Mouse (Mus musculus): ENCODE measurements around the gene Ccdc134. TPM values are rescaled to one million over a fixed set of nuclear protein-coding genes. Genes with fewer than 3 reads are reported as not detected.

Gene Ccdc134
- total and polyA plus RNA-seq, 3 experiments = 17.5 to 19.7 TPM; not detected in 1

GRCm38 (mm10) chr15:82146770-82147610 lies 19.3 kb downstream of the Ccdc134 start, which contains the start of gene Srebf2:
Gene Srebf2 (plus strand): TSS chr15:82147181.
- H3K79me2 ChIP-seq (ENCODE audit: control insufficient read depth, insufficient read depth, low read length, poor library complexity) = peaks cover 33% of the 10 kb centered on the region
- H3K36me3 ChIP-seq (ENCODE audit: control insufficient read depth in 1 of 2, insufficient read depth in 2 of 2, low read length in 2 of 2) = peaks cover 0 to 28% of the 10 kb centered on the region in 2 experiments; a peak in 2 of 4 replicates
- no peaks in the 10 kb centered on the region for H3K27me3 ChIP-seq (ENCODE audit: control insufficient read depth in 1 of 2, insufficient read depth in 2 of 2, low read length in 2 of 2)
- peak within 1 kb of the TSS; percentile 99 for H3K9ac ChIP-seq (ENCODE audit: control insufficient read depth, low read depth, low read length, poor library complexity, severe bottlenecking)
- no peaks in the 10 kb centered on the region for H3K9me3 ChIP-seq (replicated peaks; ENCODE audit: insufficient read depth, low read length)
- H3K4me1 ChIP-seq (ENCODE audit: control insufficient read depth in 1 of 2, insufficient read depth in 2 of 2, low read length in 2 of 2) = peaks cover 0 to 27% of the 10 kb centered on the region in 2 experiments; a peak in 3 of 4 replicates
- DNase-seq (ENCODE audit: low read depth, low spot score) = peak; percentile 99
- peak within 1 kb of the TSS; percentile 70 to 100 for H3K4me3 ChIP-seq (ENCODE audit: control insufficient read depth in 1 of 2, insufficient read depth in 1 of 2, low read depth in 2 of 2, low read length in 2 of 2)
- peak within 1 kb of the TSS; percentile 81 for H3K27ac ChIP-seq (ENCODE audit: control insufficient read depth, low read depth, low read length)
- peak; percentile 73; the same call in 1 of the 2 replicates for TF ChIP-seq ZMIZ1 (IDR thresholded peaks at IDR 0.05; ENCODE audit: low read depth, low read length)
- 0 out of 2 replicates have a peak, but pooled peaks have one; percentile 37 for TF ChIP-seq POLR2AphosphoS5 (IDR thresholded peaks at IDR 0.05; ENCODE audit: borderline replicate concordance, low read depth, low read length)
- TF ChIP-seq ETS1 (IDR thresholded peaks at IDR 0.05; ENCODE audit: low read depth, low read length) = peak; percentile 83
- TF ChIP-seq TBP (IDR thresholded peaks at IDR 0.05; ENCODE audit: low read depth, low read length) = peak; percentile 67
- no peak for TF ChIP-seq MYC (IDR thresholded peaks at IDR 0.05; ENCODE audit: low read depth, low read length)
- no peak for TF ChIP-seq MYB (IDR thresholded peaks at IDR 0.05; ENCODE audit: low read depth, low read length)
- TF ChIP-seq MAFK (IDR thresholded peaks at IDR 0.05; ENCODE audit: borderline replicate concordance, low read depth, low read length) = no peak
- 0 out of 2 replicates have a peak, but pooled peaks have one; percentile 15 for TF ChIP-seq BHLHE40 (IDR thresholded peaks at IDR 0.05; ENCODE audit: borderline replicate concordance, low read depth, low read length)
- TF ChIP-seq ZKSCAN1 (IDR thresholded peaks at IDR 0.05; ENCODE audit: low read depth, low read length) = no peak
- TF ChIP-seq MAZ (IDR thresholded peaks at IDR 0.05; ENCODE audit: low read depth, low read length) = peak; percentile 33; the same call in 1 of the 2 replicates
- TF ChIP-seq EP300 (IDR thresholded peaks at IDR 0.05; ENCODE audit: low read depth in 1 of 2, low read length in 2 of 2) = no peak
- no peak for TF ChIP-seq CTCF (IDR thresholded peaks at IDR 0.05 in 2 of 3, conservative IDR thresholded peaks at IDR 0.05 in 1 of 3; ENCODE audit: control insufficient read depth in 1 of 3, insufficient read depth in 1 of 3, low read depth in 2 of 3, low read length in 3 of 3, poor library complexity in 1 of 3, severe bottlenecking in 1 of 3)
- TF ChIP-seq NRF1 (IDR thresholded peaks at IDR 0.05; ENCODE audit: insufficient read depth, low read depth, low read length, poor library complexity, severe bottlenecking) = 0 out of 2 replicates have a peak, but pooled peaks have one; percentile 38
- TF ChIP-seq RAD21 (IDR thresholded peaks at IDR 0.05; ENCODE audit: low read depth, low read length) = no peak
- TF ChIP-seq RCOR1 (IDR thresholded peaks at IDR 0.05; ENCODE audit: low read depth, low read length) = no peak
- peak; percentile 68 for TF ChIP-seq MAX (IDR thresholded peaks at IDR 0.05; ENCODE audit: low read length)
- TF ChIP-seq CHD2 (IDR thresholded peaks at IDR 0.05; ENCODE audit: low read length) = no peak
- peak; percentile 79 for TF ChIP-seq NELFE (IDR thresholded peaks at IDR 0.05; ENCODE audit: low read depth, low read length)
- no peak; the same call in 1 of the 2 replicates for TF ChIP-seq UBTF (IDR thresholded peaks at IDR 0.05; ENCODE audit: borderline replicate concordance, insufficient read depth, low read depth, low read length)
- TF ChIP-seq ZNF384 (IDR thresholded peaks at IDR 0.05; ENCODE audit: low read depth, low read length) = no peak
- peak; percentile 75 for TF ChIP-seq MXI1 (IDR thresholded peaks at IDR 0.05; ENCODE audit: low read depth, low read length)
- TF ChIP-seq GATA1 (IDR thresholded peaks at IDR 0.05; ENCODE audit: low read depth, low read length) = peak; percentile 66
- no peak for TF ChIP-seq E2F4 (IDR thresholded peaks at IDR 0.05; ENCODE audit: borderline replicate concordance, low read depth, low read length)
- TF ChIP-seq ELF1 (IDR thresholded peaks at IDR 0.05; ENCODE audit: low read depth, low read length) = peak; percentile 9; the same call in 1 of the 2 replicates
- no peak for TF ChIP-seq CHD1 (IDR thresholded peaks at IDR 0.05; ENCODE audit: low read depth, low read length)
- no peak; the same call in 1 of the 2 replicates for TF ChIP-seq JUND (IDR thresholded peaks at IDR 0.05; ENCODE audit: low read depth, low read length)
- no peak for TF ChIP-seq ZC3H11A (IDR thresholded peaks at IDR 0.05; ENCODE audit: low read depth, low read length)
- peak; percentile 98 for TF ChIP-seq SIN3A (IDR thresholded peaks at IDR 0.05; ENCODE audit: low read length)
- peak; percentile 81 to 84; a peak in 3 of 4 replicates for TF ChIP-seq POLR2A (IDR thresholded peaks at IDR 0.05; ENCODE audit: control insufficient read depth in 1 of 2, insufficient read depth in 1 of 2, low read depth in 1 of 2, low read length in 2 of 2, poor library complexity in 1 of 2)
- no peak for TF ChIP-seq MEF2A (IDR thresholded peaks at IDR 0.05; ENCODE audit: extremely low read depth, insufficient replicate concordance, low read depth, low read length, poor library complexity, severe bottlenecking)
- no peak for TF ChIP-seq USF1 (IDR thresholded peaks at IDR 0.05; ENCODE audit: low read depth, low read length)
- TF ChIP-seq USF2 (IDR thresholded peaks at IDR 0.05; ENCODE audit: borderline replicate concordance in 1 of 2, insufficient read depth in 1 of 2, low read depth in 1 of 2, low read length in 2 of 2) = no peak
- TF ChIP-seq TAL1 (IDR thresholded peaks at IDR 0.05; ENCODE audit: low read length) = no peak
- TF ChIP-seq POLR2AphosphoS2 (IDR thresholded peaks at IDR 0.05; ENCODE audit: low read length) = no peak; the same call in 1 of the 2 replicates
- TF ChIP-seq HCFC1 (IDR thresholded peaks at IDR 0.05; ENCODE audit: low read depth, low read length) = peak; percentile 59; the same call in 1 of the 2 replicates
